Mouse (Mus musculus): ENCODE measurements around the gene Cdc37. TPM values are rescaled to one million over a fixed set of nuclear protein-coding genes. Genes with fewer than 3 reads are reported as not detected.

Cdc37 gene
- polyA plus RNA-seq, 1 experiment from 2014 or later = 213 TPM

DNA sequence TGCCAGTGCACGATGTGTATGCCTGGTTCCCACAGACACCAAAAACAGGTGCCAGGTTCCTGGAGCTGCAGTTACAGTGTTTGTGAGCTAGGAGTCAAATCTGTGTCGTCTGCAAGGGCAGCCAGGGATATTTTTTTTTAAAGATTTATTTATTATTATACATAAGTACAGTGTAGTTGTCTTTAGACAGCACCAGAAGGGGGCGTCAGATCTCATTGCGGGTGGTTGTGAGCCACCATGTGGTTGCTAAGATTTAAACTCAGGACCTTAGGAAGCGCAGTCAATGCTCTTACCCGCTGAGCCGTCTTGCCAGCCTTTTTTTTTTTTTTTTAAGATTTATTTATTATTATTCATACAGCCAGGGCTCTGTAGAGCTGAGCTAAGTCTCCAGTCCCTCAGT, 40.1 kb upstream of the Cdc37 start:
- no peaks in the 10 kb centered on the region for H3K4me1 ChIP-seq (replicated peaks; ENCODE audit: control insufficient read depth, insufficient read depth, low read length)
- WGBS = 47% methylated on average over 7 of the region's 7 CpGs
- H3K27ac ChIP-seq (ENCODE audit: low read length) = no peak overlapping the region
- H3K27me3 ChIP-seq (replicated peaks; ENCODE audit: control insufficient read depth, insufficient read depth, low read length) = no peaks in the 10 kb centered on the region
- H3K4me2 ChIP-seq (ENCODE audit: low read length) = no peak overlapping the region
- no peaks in the 10 kb centered on the region for H3K9me3 ChIP-seq (ENCODE audit: control insufficient read depth, low read length)
- no peak for ATAC-seq
- no peaks in the 10 kb centered on the region for H3K36me3 ChIP-seq (ENCODE audit: control insufficient read depth, insufficient read depth)
- H3K4me3 ChIP-seq (replicated peaks; ENCODE audit: low read length) = no peak overlapping the region
- H3K9ac ChIP-seq (replicated peaks; ENCODE audit: low read depth, low read length) = no peak overlapping the region

DNA sequence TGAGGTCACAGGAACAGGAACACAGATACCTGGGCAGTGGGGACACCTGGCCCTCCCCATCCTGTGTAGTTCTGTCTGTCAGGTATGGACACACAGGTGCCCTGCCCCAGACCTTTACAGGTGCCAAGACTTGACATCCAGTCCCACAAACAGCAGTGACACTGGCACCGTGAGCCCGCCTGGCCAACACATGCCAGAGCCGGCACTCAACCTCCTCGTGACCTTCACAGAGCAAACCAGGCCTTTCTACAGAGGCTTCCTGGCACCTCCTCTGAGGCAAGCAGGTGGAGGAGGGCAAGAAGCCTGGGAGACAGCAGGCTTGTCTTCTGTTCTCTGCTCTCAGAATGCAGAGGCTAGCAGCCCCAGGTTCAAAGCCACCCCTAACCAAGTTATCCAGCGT, 35.7 kb upstream of the Cdc37 start:
- Histone ChIP-seq H3K4me2 (ENCODE audit: low read length) (no peak overlapping the region), H3K9me3 (ENCODE audit: control insufficient read depth, low read length) (no peaks in the 10 kb centered on the region), H3K9ac (replicated peaks; ENCODE audit: low read depth, low read length) (no peak overlapping the region), H3K36me3 (ENCODE audit: control insufficient read depth, insufficient read depth) (no peaks in the 10 kb centered on the region), H3K27ac (ENCODE audit: low read length) (no peak overlapping the region), H3K4me1 (replicated peaks; ENCODE audit: control insufficient read depth, insufficient read depth, low read length) (peaks cover 5% of the 10 kb centered on the region; the same call in 1 of the 2 replicates), H3K4me3 (replicated peaks; ENCODE audit: low read length) (no peak overlapping the region), H3K27me3 (replicated peaks; ENCODE audit: control insufficient read depth, insufficient read depth, low read length) (peaks cover 10% of the 10 kb centered on the region; the same call in 1 of the 2 replicates)
- ATAC-seq = no peak
- WGBS = 84% methylated on average over 5 of the region's 5 CpGs

DNA sequence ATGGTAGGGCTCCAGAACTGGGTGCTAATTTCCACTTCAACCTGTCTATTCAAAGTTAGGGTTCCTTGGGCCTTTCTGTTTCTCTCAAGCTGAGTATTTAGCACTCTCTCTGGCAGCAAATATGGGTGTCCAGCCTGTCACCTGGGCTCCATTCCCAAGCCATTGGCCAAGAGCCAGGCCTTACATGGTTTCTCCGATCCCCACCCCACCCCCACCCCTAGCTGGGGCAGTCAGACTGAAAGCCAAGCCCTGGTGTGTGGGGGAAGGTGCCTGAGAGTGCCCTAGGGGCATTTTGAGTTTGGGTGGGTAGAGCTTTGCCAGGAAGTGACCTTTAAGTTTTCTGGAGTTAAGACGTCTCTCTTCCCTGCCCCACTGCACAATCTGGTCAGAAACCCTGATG, 35.0 kb upstream of the Cdc37 start:
- Histone ChIP-seq H3K4me2 (ENCODE audit: low read length) (no peak overlapping the region), H3K9ac (replicated peaks; ENCODE audit: low read depth, low read length) (no peak overlapping the region), H3K4me1 (replicated peaks; ENCODE audit: control insufficient read depth, insufficient read depth, low read length) (peaks cover 5% of the 10 kb centered on the region; the same call in 1 of the 2 replicates), H3K9me3 (ENCODE audit: control insufficient read depth, low read length) (no peaks in the 10 kb centered on the region), H3K27me3 (replicated peaks; ENCODE audit: control insufficient read depth, insufficient read depth, low read length) (peaks cover 10% of the 10 kb centered on the region; the same call in 1 of the 2 replicates), H3K27ac (ENCODE audit: low read length) (no peak overlapping the region), H3K36me3 (ENCODE audit: control insufficient read depth, insufficient read depth) (no peaks in the 10 kb centered on the region), H3K4me3 (replicated peaks; ENCODE audit: low read length) (no peak overlapping the region)
- 28% methylated on average over 2 of the region's 2 CpGs for WGBS
- no peak for ATAC-seq

DNA sequence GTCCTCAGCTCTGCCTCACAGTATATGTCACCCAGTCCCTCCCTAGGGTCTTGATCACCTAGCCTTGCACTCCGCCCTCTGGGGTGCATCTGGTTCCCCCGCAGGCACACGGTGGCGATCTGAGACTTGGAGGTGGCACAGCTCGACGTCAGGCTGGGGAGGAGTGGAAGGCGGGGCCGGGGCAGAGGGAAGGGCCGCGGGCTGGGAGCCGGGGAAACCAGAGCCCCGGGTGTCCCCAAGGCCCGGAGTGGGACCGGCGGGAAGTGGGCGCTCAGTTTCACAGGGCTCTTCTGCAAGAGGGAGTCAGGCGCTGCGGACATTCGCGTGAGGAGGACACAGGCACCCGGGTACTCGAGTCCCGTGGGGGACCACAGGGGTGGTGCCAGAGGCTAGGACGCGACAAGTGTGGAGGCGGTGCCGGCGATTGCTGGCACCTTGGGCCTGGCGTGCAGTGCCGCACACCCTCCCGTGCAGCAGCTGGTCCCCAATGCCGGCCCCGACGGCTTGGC, 34.2 kb upstream of the Cdc37 start:
- no peak for ATAC-seq
- no peak overlapping the region for H3K9ac ChIP-seq (replicated peaks; ENCODE audit: low read depth, low read length)
- H3K4me3 ChIP-seq (replicated peaks; ENCODE audit: low read length) = peak overlapping the region; percentile 18

DNA sequence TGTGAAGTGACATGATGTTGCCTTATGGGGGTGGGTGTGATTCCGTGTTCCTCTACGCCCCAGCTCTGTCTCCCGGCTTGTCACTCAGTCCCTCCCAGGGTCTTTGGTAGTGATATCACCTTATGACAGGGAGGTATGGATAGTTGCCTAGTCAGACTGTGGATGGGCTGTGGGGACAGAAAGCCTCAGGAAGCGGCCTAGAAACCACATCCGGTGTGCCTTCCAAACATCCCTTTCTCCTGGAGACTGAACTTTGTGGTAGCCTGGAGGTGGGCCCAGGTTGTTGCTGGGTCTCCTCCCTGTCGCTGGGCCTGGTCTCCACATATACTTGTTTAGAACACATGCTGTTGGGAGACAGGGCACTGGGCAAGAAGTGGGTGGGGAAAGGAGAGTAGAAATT, 33.6 kb upstream of the Cdc37 start:
- Histone ChIP-seq H3K4me1 (replicated peaks; ENCODE audit: control insufficient read depth, insufficient read depth, low read length) (peaks cover 5% of the 10 kb centered on the region; the same call in 1 of the 2 replicates), H3K9ac (replicated peaks; ENCODE audit: low read depth, low read length) (no peak overlapping the region), H3K4me3 (replicated peaks; ENCODE audit: low read length) (no peak overlapping the region), H3K9me3 (ENCODE audit: control insufficient read depth, low read length) (no peaks in the 10 kb centered on the region), H3K27ac (ENCODE audit: low read length) (no peak overlapping the region), H3K4me2 (ENCODE audit: low read length) (no peak overlapping the region), H3K36me3 (ENCODE audit: control insufficient read depth, insufficient read depth) (no peaks in the 10 kb centered on the region), H3K27me3 (replicated peaks; ENCODE audit: control insufficient read depth, insufficient read depth, low read length) (peaks cover 10% of the 10 kb centered on the region; the same call in 1 of the 2 replicates)
- 88% methylated on average over 6 of the region's 6 CpGs for WGBS
- ATAC-seq = no peak

More for the DNA sequence above, 34.2 kb upstream of the Cdc37 start:
- Histone ChIP-seq H3K36me3 (ENCODE audit: control insufficient read depth, insufficient read depth) (no peaks in the 10 kb centered on the region), H3K4me2 (ENCODE audit: low read length) (peak overlapping the region; percentile 34), H3K27ac (ENCODE audit: low read length) (no peak overlapping the region), H3K4me1 (replicated peaks; ENCODE audit: control insufficient read depth, insufficient read depth, low read length) (peaks cover 5% of the 10 kb centered on the region; the same call in 1 of the 2 replicates), H3K9me3 (ENCODE audit: control insufficient read depth, low read length) (no peaks in the 10 kb centered on the region), H3K27me3 (replicated peaks; ENCODE audit: control insufficient read depth, insufficient read depth, low read length) (peaks cover 10% of the 10 kb centered on the region; the same call in 1 of the 2 replicates)
- WGBS = 6% methylated on average over 32 of the region's 34 CpGs

DNA sequence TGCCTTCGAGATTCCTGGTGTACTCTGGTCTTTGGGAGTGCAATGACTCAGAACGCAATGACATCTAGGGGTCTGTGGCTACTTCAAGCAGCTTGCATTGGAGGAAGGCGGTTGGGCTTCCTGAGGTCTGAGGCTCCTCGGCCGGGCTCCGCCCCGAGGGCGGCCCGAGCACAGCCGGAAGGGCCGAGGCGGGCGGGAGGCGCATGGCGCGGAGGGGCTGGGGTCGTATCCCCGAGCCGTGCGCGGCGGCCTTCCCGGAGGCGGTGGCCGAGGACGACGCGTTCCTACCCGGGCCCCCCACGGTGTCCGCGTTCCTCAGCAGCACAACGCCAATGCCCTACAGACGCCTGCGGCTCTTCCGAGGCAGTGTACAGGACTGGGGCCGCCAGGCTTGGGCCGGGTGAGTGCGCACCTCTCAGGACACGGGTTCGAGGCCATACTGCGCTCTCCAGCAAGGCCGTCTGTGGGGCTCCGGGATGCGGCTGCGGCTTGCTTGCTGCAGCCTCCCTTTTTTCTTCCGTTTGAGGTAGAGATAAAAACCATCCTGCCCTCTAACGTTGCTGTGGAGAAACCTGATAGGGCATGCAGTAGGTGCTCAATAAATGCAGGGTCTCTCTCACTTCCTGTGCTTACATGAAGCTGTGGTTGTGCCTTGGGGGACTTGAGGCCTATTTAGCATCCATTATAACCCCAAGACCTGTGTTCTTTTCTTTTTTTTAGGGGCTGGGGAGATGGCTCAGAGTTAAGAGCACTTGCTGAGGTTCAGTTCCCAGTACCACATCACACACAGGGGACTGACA, 31.8 kb upstream of the Cdc37 start:
- no peak for ATAC-seq
- H3K9ac ChIP-seq (replicated peaks; ENCODE audit: low read depth, low read length) = no peak overlapping the region; the same call in 1 of the 2 replicates
- H3K36me3 ChIP-seq (ENCODE audit: control insufficient read depth, insufficient read depth) = no peaks in the 10 kb centered on the region
- no peaks in the 10 kb centered on the region for H3K9me3 ChIP-seq (ENCODE audit: control insufficient read depth, low read length)
- peaks cover 10% of the 10 kb centered on the region; the same call in 1 of the 2 replicates for H3K27me3 ChIP-seq (replicated peaks; ENCODE audit: control insufficient read depth, insufficient read depth, low read length)
- H3K4me2 ChIP-seq (ENCODE audit: low read length) = 0 out of 2 replicates have a peak overlapping the region, but pooled peaks have one; percentile 17
- no peak overlapping the region for H3K27ac ChIP-seq (ENCODE audit: low read length)
- peaks cover 5% of the 10 kb centered on the region; the same call in 1 of the 2 replicates for H3K4me1 ChIP-seq (replicated peaks; ENCODE audit: control insufficient read depth, insufficient read depth, low read length)
- no peak overlapping the region for H3K4me3 ChIP-seq (replicated peaks; ENCODE audit: low read length)
- WGBS = 9% methylated on average over 40 of the region's 48 CpGs

DNA sequence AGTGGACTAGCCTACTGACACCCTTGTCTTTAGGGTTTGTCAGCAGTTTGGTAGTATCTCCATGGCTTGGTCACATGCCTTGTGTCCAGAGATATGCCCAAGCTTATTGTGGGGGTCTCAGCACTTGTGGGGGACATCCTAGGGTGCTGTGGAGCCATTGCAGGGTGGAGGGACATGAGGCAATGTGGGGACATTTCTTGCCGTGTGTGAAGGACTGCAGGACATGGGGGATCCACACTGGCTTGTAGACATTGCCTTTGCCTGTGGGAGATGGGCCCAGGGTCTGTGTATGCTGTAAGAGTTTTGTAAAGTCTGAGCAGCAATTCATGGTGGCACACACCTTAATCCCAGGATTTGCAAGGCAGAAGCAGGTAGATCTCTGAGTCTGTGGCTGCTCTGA, 31.1 kb upstream of the Cdc37 start:
- 47% methylated on average over 1 of the region's 1 CpGs for WGBS
- H3K27me3 ChIP-seq (replicated peaks; ENCODE audit: control insufficient read depth, insufficient read depth, low read length) = peaks cover 10% of the 10 kb centered on the region; the same call in 1 of the 2 replicates
- H3K4me3 ChIP-seq (replicated peaks; ENCODE audit: low read length) = no peak overlapping the region
- no peak overlapping the region for H3K9ac ChIP-seq (replicated peaks; ENCODE audit: low read depth, low read length)
- no peak overlapping the region for H3K27ac ChIP-seq (ENCODE audit: low read length)
- peaks cover 5% of the 10 kb centered on the region; the same call in 1 of the 2 replicates for H3K4me1 ChIP-seq (replicated peaks; ENCODE audit: control insufficient read depth, insufficient read depth, low read length)
- no peaks in the 10 kb centered on the region for H3K9me3 ChIP-seq (ENCODE audit: control insufficient read depth, low read length)
- no peaks in the 10 kb centered on the region for H3K36me3 ChIP-seq (ENCODE audit: control insufficient read depth, insufficient read depth)
- ATAC-seq = no peak
- H3K4me2 ChIP-seq (ENCODE audit: low read length) = no peak overlapping the region

DNA sequence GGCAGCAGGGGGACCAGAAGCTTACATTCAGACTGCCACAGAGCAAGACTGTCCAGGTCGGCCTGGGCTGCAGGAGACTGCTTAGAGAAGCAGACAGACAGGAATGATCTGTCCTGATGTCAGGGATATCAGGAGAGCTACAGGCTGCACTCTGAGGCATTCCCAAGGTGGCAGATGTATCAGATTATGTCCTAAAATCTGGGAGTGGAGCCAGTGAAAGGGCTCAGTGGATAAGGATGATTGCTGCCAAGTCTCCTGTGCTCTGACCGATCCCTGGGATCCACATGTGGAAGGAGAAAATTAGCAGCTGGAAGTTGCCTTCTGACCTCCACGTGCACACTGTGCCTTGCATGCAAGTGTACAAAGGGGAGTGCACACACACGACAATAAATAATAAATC, 30.6 kb upstream of the Cdc37 start:
- Histone ChIP-seq H3K27ac (ENCODE audit: low read length) (no peak overlapping the region), H3K4me3 (replicated peaks; ENCODE audit: low read length) (no peak overlapping the region), H3K27me3 (replicated peaks; ENCODE audit: control insufficient read depth, insufficient read depth, low read length) (peaks cover 10% of the 10 kb centered on the region; the same call in 1 of the 2 replicates), H3K9ac (replicated peaks; ENCODE audit: low read depth, low read length) (no peak overlapping the region), H3K9me3 (ENCODE audit: control insufficient read depth, low read length) (no peaks in the 10 kb centered on the region), H3K36me3 (ENCODE audit: control insufficient read depth, insufficient read depth) (no peaks in the 10 kb centered on the region), H3K4me1 (replicated peaks; ENCODE audit: control insufficient read depth, insufficient read depth, low read length) (peaks cover 5% of the 10 kb centered on the region; the same call in 1 of the 2 replicates), H3K4me2 (ENCODE audit: low read length) (no peak overlapping the region)
- no peak for ATAC-seq
- WGBS = 60% methylated on average over 4 of the region's 4 CpGs

DNA sequence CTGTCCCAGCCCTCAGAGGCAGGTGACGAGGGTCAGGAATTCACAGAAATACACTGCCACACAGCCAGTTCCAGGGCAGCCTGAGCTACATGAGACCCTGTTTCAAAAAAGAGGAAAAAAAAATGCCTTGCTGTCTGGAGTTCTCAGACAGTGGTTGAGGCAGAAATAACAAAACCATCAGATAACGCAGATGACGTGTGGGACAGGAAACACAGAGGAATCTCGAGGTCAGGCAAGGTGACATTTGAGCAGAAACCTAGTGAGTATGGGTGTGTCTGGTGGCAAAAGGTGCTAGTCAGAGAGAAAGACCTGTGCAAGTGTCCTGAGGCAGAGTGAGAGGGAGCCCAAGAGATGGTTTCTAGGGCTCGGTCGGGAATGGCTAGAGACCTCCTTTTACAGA, 22.6 kb upstream of the Cdc37 start:
- 82% methylated on average over 6 of the region's 6 CpGs for WGBS
- H3K4me2 ChIP-seq (ENCODE audit: low read length) = no peak overlapping the region
- 0 out of 2 replicates have a peak, but pooled peaks cover 5% of the 10 kb centered on the region for H3K4me1 ChIP-seq (replicated peaks; ENCODE audit: control insufficient read depth, insufficient read depth, low read length)

More for the DNA sequence above, 22.6 kb upstream of the Cdc37 start:
- H3K27me3 ChIP-seq (replicated peaks; ENCODE audit: control insufficient read depth, insufficient read depth, low read length) = no peaks in the 10 kb centered on the region
- H3K9ac ChIP-seq (replicated peaks; ENCODE audit: low read depth, low read length) = no peak overlapping the region
- H3K27ac ChIP-seq (ENCODE audit: low read length) = no peak overlapping the region
- H3K9me3 ChIP-seq (ENCODE audit: control insufficient read depth, low read length) = no peaks in the 10 kb centered on the region
- no peak overlapping the region for H3K4me3 ChIP-seq (replicated peaks; ENCODE audit: low read length)
- no peaks in the 10 kb centered on the region for H3K36me3 ChIP-seq (ENCODE audit: control insufficient read depth, insufficient read depth)
- no peak for ATAC-seq

Data from forebrain, embryonic 16.5 days (tissue).